Mouse (Mus musculus): Measurements from ENCODE around the gene Alpk1.
"Not testable (repeated sequence)": the region's sequence is repeated elsewhere in the genome, so short reads cannot be mapped to it uniquely, and the experiment has no call there.

Alpk1 gene

GRCm38 (mm10) chr3:127790234-127791055, 10.1 kb upstream of the Alpk1 start:
- peak; percentile 28 for DNase-seq (ENCODE audit: low read depth, low spot score)

GRCm38 (mm10) chr3:127789500-127790191, 9.3 kb upstream of the Alpk1 start, which contains the start of gene Tifa:
TSS of gene Tifa (plus strand) at chr3:127789805.
- peak; percentile 35 for DNase-seq (ENCODE audit: low read depth, low spot score)

GRCm38 (mm10) chr3:127788919-127789318, 8.6 kb upstream of the Alpk1 start:
- DNase-seq (ENCODE audit: low read depth, low spot score) = no peak

GRCm38 (mm10) chr3:127788038-127788437, 7.7 kb upstream of the Alpk1 start:
- no peak for DNase-seq (ENCODE audit: low read depth, low spot score)

- peak; percentile 23 for DNase-seq (ENCODE audit: low read depth, low spot score)
These were observed 6.7 kb upstream of the Alpk1 start for GRCm38 (mm10) chr3:127787032-127787431.

- DNase-seq (ENCODE audit: low read depth, low spot score) = not testable (repeated sequence)
These were observed 3.4 kb upstream of the Alpk1 start for GRCm38 (mm10) chr3:127783680-127784079.

- no peak for DNase-seq (ENCODE audit: low read depth, low spot score)
These were observed 2.6 kb upstream of the Alpk1 start for GRCm38 (mm10) chr3:127782921-127783320.

- DNase-seq (ENCODE audit: low read depth, low spot score) = peak; percentile 13
These were observed 594 bp upstream of the Alpk1 start for GRCm38 (mm10) chr3:127780921-127781320.

GRCm38 (mm10) chr3:127769146-127769545, 11.2 kb downstream of the Alpk1 start:
- no peak for DNase-seq (ENCODE audit: low read depth, low spot score)

GRCm38 (mm10) chr3:127765971-127766370, 14.4 kb downstream of the Alpk1 start:
- no peak for DNase-seq (ENCODE audit: low read depth, low spot score)

- DNase-seq (ENCODE audit: low read depth, low spot score) = no peak
These were observed 15.8 kb downstream of the Alpk1 start for GRCm38 (mm10) chr3:127764541-127764940.

GRCm38 (mm10) chr3:127763076-127763612, 17.2 kb downstream of the Alpk1 start:
- DNase-seq (ENCODE audit: low read depth, low spot score) = peak; percentile 81

GRCm38 (mm10) chr3:127762403-127762802, 17.9 kb downstream of the Alpk1 start:
- no peak for DNase-seq (ENCODE audit: low read depth, low spot score)

- no peak for DNase-seq (ENCODE audit: low read depth, low spot score)
These were observed 21.1 kb downstream of the Alpk1 start for GRCm38 (mm10) chr3:127759212-127759611.

GRCm38 (mm10) chr3:127758806-127759205, 21.5 kb downstream of the Alpk1 start:
- no peak for DNase-seq (ENCODE audit: low read depth, low spot score)

- no peak for DNase-seq (ENCODE audit: low read depth, low spot score)
These were observed 22.4 kb downstream of the Alpk1 start for GRCm38 (mm10) chr3:127757886-127758301.

- DNase-seq (ENCODE audit: low read depth, low spot score) = no peak
These were observed 23.9 kb downstream of the Alpk1 start for GRCm38 (mm10) chr3:127756458-127756857.

GRCm38 (mm10) chr3:127749981-127750562, 30.3 kb downstream of the Alpk1 start:
- DNase-seq (ENCODE audit: low read depth, low spot score) = no peak

- DNase-seq (ENCODE audit: low read depth, low spot score) = no peak
These were observed 31.1 kb downstream of the Alpk1 start for GRCm38 (mm10) chr3:127749266-127749665.

- DNase-seq (ENCODE audit: low read depth, low spot score) = no peak
These were observed 31.7 kb downstream of the Alpk1 start for GRCm38 (mm10) chr3:127748644-127749043.

GRCm38 (mm10) chr3:127745911-127746640, 34.3 kb downstream of the Alpk1 start:
- no peak for DNase-seq (ENCODE audit: low read depth, low spot score)

Data from skeletal muscle tissue, adult 2 months (tissue).